25 mouse cellular contexts compared by ENCODE assay signal in genomic region chr10:3722339-3722738, GRCm38 (mm10). TPM values are rescaled to one million over a fixed set of nuclear protein-coding genes. Genes with fewer than 3 reads are reported as not detected.
DNase-seq lines count a peak whose midpoint lies in the region; ATAC-seq and TF ChIP-seq lines count a peak whose summit lies in the region.
"Had no signal": no experiment of that assay in that cellular context is flagged by ENCODE, and none has a peak within 500 bp of the region (broad histone marks: within the 10 kb centered on the region; RNA-seq: fewer than 3 reads in every experiment).

No protein-coding gene starts in this region.

- no peak overlapping the region for H3K4me2 ChIP-seq in forebrain, postnatal 0 days (ENCODE audit: low read depth)
- H3K4me2 ChIP-seq in midbrain, embryonic 11.5 days = no peak overlapping the region
- no peak overlapping the region for H3K4me2 ChIP-seq in midbrain, embryonic 13.5 days (replicated peaks)
- no peak overlapping the region for H3K4me2 ChIP-seq in hindbrain, embryonic 14.5 days (replicated peaks)
- no peak overlapping the region for H3K4me2 ChIP-seq in midbrain, embryonic 16.5 days (ENCODE audit: low read length)
- H3K4me2 ChIP-seq: embryonic facial prominence, embryonic 15.5 days; heart, embryonic 13.5 days; kidney, embryonic 15.5 days; limb, embryonic 13.5 days; liver, embryonic 12.5 days; neural tube, embryonic 13.5 days had no signal

- no peak for TF ChIP-seq CTCF in forebrain, postnatal 0 days (IDR thresholded peaks at IDR 0.05; ENCODE audit: low read depth)

- 34% methylated on average over 2 of the region's 2 CpGs for WGBS in forebrain, embryonic 10.5 days
- 11% methylated on average over 2 of the region's 2 CpGs for WGBS in forebrain, postnatal 0 days
- WGBS in midbrain, embryonic 11.5 days = 23% methylated on average over 2 of the region's 2 CpGs
- 15% methylated on average over 2 of the region's 2 CpGs for WGBS in midbrain, embryonic 13.5 days
- WGBS in hindbrain, embryonic 14.5 days = 12% methylated on average over 2 of the region's 2 CpGs
- 8% methylated on average over 2 of the region's 2 CpGs for WGBS in midbrain, embryonic 16.5 days

- H3K4me3 ChIP-seq in forebrain, embryonic 10.5 days = no peak overlapping the region
- no peak overlapping the region for H3K4me3 ChIP-seq in forebrain, postnatal 0 days (ENCODE audit: low read depth, low read length)
- no peak overlapping the region for H3K4me3 ChIP-seq in midbrain, embryonic 11.5 days (ENCODE audit: low read depth, low read length)
- H3K4me3 ChIP-seq in midbrain, embryonic 13.5 days (replicated peaks) = no peak overlapping the region
- H3K4me3 ChIP-seq in hindbrain, embryonic 14.5 days (replicated peaks; ENCODE audit: low read length) = no peak overlapping the region
- no peak overlapping the region for H3K4me3 ChIP-seq in midbrain, embryonic 16.5 days (ENCODE audit: low read depth, low read length)
- H3K4me3 ChIP-seq: embryonic facial prominence, embryonic 15.5 days; heart, adult 2 months; heart, embryonic 13.5 days; kidney, embryonic 15.5 days; limb, embryonic 13.5 days; liver, embryonic 12.5 days; neural tube, embryonic 13.5 days had no signal

- no peaks in the 10 kb centered on the region for H3K9me3 ChIP-seq in forebrain, embryonic 10.5 days
- no peaks in the 10 kb centered on the region for H3K9me3 ChIP-seq in forebrain, postnatal 0 days (ENCODE audit: low read length)
- H3K9me3 ChIP-seq in midbrain, embryonic 11.5 days (ENCODE audit: control insufficient read depth, low read length) = no peaks in the 10 kb centered on the region
- H3K9me3 ChIP-seq in midbrain, embryonic 13.5 days = no peaks in the 10 kb centered on the region
- H3K9me3 ChIP-seq in hindbrain, embryonic 14.5 days (ENCODE audit: control insufficient read depth, low read length) = no peaks in the 10 kb centered on the region
- no peaks in the 10 kb centered on the region for H3K9me3 ChIP-seq in midbrain, embryonic 16.5 days (replicated peaks; ENCODE audit: control insufficient read depth, low read length, poor library complexity, severe bottlenecking)
- H3K9me3 ChIP-seq: embryonic facial prominence, embryonic 15.5 days; heart, embryonic 13.5 days; kidney, embryonic 15.5 days; limb, embryonic 13.5 days; liver, embryonic 12.5 days; neural tube, embryonic 13.5 days had no signal

- H3K27me3 ChIP-seq in forebrain, embryonic 10.5 days (ENCODE audit: poor library complexity, severe bottlenecking) = no peaks in the 10 kb centered on the region
- no peaks in the 10 kb centered on the region for H3K27me3 ChIP-seq in forebrain, postnatal 0 days (ENCODE audit: insufficient read depth, low read length)
- H3K27me3 ChIP-seq in midbrain, embryonic 11.5 days (ENCODE audit: control insufficient read depth, insufficient read depth, low read length) = no peaks in the 10 kb centered on the region
- H3K27me3 ChIP-seq in midbrain, embryonic 13.5 days = no peaks in the 10 kb centered on the region
- H3K27me3 ChIP-seq in hindbrain, embryonic 14.5 days (ENCODE audit: control insufficient read depth, insufficient read depth, low read length) = no peaks in the 10 kb centered on the region
- H3K27me3 ChIP-seq in midbrain, embryonic 16.5 days (ENCODE audit: control insufficient read depth, insufficient read depth, low read depth, low read length) = no peaks in the 10 kb centered on the region
- H3K27me3 ChIP-seq: embryonic facial prominence, embryonic 15.5 days; heart, embryonic 13.5 days; kidney, embryonic 15.5 days; limb, embryonic 13.5 days; liver, embryonic 12.5 days; neural tube, embryonic 13.5 days had no signal

- peak overlapping the region; percentile 48 for H3K27ac ChIP-seq in forebrain, embryonic 10.5 days
- no peak overlapping the region for H3K27ac ChIP-seq in forebrain, postnatal 0 days (ENCODE audit: low read depth, low read length)
- H3K27ac ChIP-seq in midbrain, embryonic 11.5 days (ENCODE audit: low read depth, low read length) = no peak overlapping the region
- no peak overlapping the region for H3K27ac ChIP-seq in midbrain, embryonic 13.5 days
- no peak overlapping the region for H3K27ac ChIP-seq in hindbrain, embryonic 14.5 days
- H3K27ac ChIP-seq in midbrain, embryonic 16.5 days (ENCODE audit: low read length) = peak overlapping the region; percentile 17; the same call in 1 of the 2 replicates
- H3K27ac ChIP-seq: embryonic facial prominence, embryonic 15.5 days; heart, adult 2 months; heart, embryonic 13.5 days; kidney, embryonic 15.5 days; limb, embryonic 13.5 days; liver, embryonic 12.5 days; neural tube, embryonic 13.5 days had no signal

- no peaks in the 10 kb centered on the region for H3K36me3 ChIP-seq in forebrain, embryonic 10.5 days (replicated peaks)
- no peaks in the 10 kb centered on the region for H3K36me3 ChIP-seq in forebrain, postnatal 0 days (ENCODE audit: insufficient read depth)
- H3K36me3 ChIP-seq in midbrain, embryonic 11.5 days (ENCODE audit: control insufficient read depth, insufficient read depth, low read length) = no peaks in the 10 kb centered on the region
- no peaks in the 10 kb centered on the region for H3K36me3 ChIP-seq in midbrain, embryonic 13.5 days
- H3K36me3 ChIP-seq in hindbrain, embryonic 14.5 days (replicated peaks; ENCODE audit: control insufficient read depth, insufficient read depth) = no peaks in the 10 kb centered on the region
- no peaks in the 10 kb centered on the region for H3K36me3 ChIP-seq in midbrain, embryonic 16.5 days (ENCODE audit: control insufficient read depth, insufficient read depth, low read length)
- H3K36me3 ChIP-seq: embryonic facial prominence, embryonic 15.5 days; heart, embryonic 13.5 days; kidney, embryonic 15.5 days; limb, embryonic 13.5 days; liver, embryonic 12.5 days; neural tube, embryonic 13.5 days had no signal

- DNase-seq in forebrain, embryonic 10.5 days (ENCODE audit: extremely low spot score, low spot score) = no peak
- DNase-seq in forebrain, postnatal 0 days = no peak
- peak; percentile 85 for DNase-seq in midbrain, embryonic 11.5 days (ENCODE audit: low spot score, missing footprints)
- no peak for DNase-seq in hindbrain, embryonic 14.5 days (ENCODE audit: low spot score)
- no peak for DNase-seq in adrenal gland, adult 8-10 months
- no peak for DNase-seq in gastrocnemius, postnatal 36 days
- DNase-seq: adrenal gland, postnatal 36 days; cerebellum, adult 11 months; cerebellum, adult 9-11 months; gastrocnemius, postnatal 25 days; heart, adult 2 months; heart, postnatal 14 days; kidney, postnatal 36 days; lung, adult 18-20 months; lung, postnatal 10 days; thymus, adult 18-20 months had no signal

- no peak overlapping the region for H3K9ac ChIP-seq in forebrain, postnatal 0 days
- H3K9ac ChIP-seq in midbrain, embryonic 11.5 days (ENCODE audit: low read length) = no peak overlapping the region
- H3K9ac ChIP-seq in midbrain, embryonic 13.5 days (replicated peaks) = no peak overlapping the region
- no peak overlapping the region for H3K9ac ChIP-seq in hindbrain, embryonic 14.5 days
- no peak overlapping the region for H3K9ac ChIP-seq in midbrain, embryonic 16.5 days (ENCODE audit: low read depth, low read length)
- H3K9ac ChIP-seq: embryonic facial prominence, embryonic 15.5 days; heart, embryonic 13.5 days; kidney, embryonic 15.5 days; limb, embryonic 13.5 days; liver, embryonic 12.5 days; neural tube, embryonic 13.5 days had no signal

- H3K4me1 ChIP-seq in forebrain, embryonic 10.5 days = peaks cover 42% of the 10 kb centered on the region
- H3K4me1 ChIP-seq in forebrain, postnatal 0 days (ENCODE audit: insufficient read depth) = no peaks in the 10 kb centered on the region
- peaks cover 8% of the 10 kb centered on the region for H3K4me1 ChIP-seq in midbrain, embryonic 11.5 days (ENCODE audit: control insufficient read depth, insufficient read depth, low read length)
- peaks cover 11% of the 10 kb centered on the region for H3K4me1 ChIP-seq in midbrain, embryonic 13.5 days (replicated peaks)
- no peaks in the 10 kb centered on the region for H3K4me1 ChIP-seq in hindbrain, embryonic 14.5 days (replicated peaks; ENCODE audit: control insufficient read depth, insufficient read depth, low read length)
- H3K4me1 ChIP-seq in midbrain, embryonic 16.5 days (ENCODE audit: control insufficient read depth, insufficient read depth, low read length) = peaks cover 5% of the 10 kb centered on the region; the same call in 1 of the 2 replicates
- H3K4me1 ChIP-seq: embryonic facial prominence, embryonic 15.5 days; liver, embryonic 12.5 days had no signal

- no peak for ATAC-seq in forebrain, postnatal 0 days
- peak; percentile 67 for ATAC-seq in midbrain, embryonic 11.5 days (ENCODE audit: low FRiP score)
- no peak for ATAC-seq in midbrain, embryonic 13.5 days
- ATAC-seq in hindbrain, embryonic 14.5 days (ENCODE audit: low FRiP score) = peak; percentile 14; the same call in 1 of the 2 replicates
- peak; percentile 72; the same call in 1 of the 2 replicates for ATAC-seq in midbrain, embryonic 16.5 days
- ATAC-seq: intestine, postnatal 0 days; liver, embryonic 12.5 days had no signal

- intact Hi-C loops in gastrocnemius, postnatal 36 days (cut with DNase I) = no loop called here

RNA-seq across cellular contexts. Expression of gene Plekhg1, which starts 17.8 kb away (rescaled TPM):
- 12.0 and 12.9 TPM in 2 replicates for polyA plus RNA-seq in forebrain, embryonic 10.5 days (2016; fragmentation: Nextera tagmentation; extraction: Ambion mirVana)
- total RNA-seq in forebrain, postnatal 0 days (2014; rRNA removed) = 6.3 and 10.7 TPM in 2 replicates
- polyA plus RNA-seq in forebrain, postnatal 0 days (2015; fragmentation: Nextera tagmentation; extraction: Ambion mirVana) = 2.0 and 4.3 TPM in 2 replicates
- polyA plus RNA-seq in midbrain, embryonic 11.5 days (2014; fragmentation: Nextera tagmentation; extraction: Ambion mirVana) = 16.4 and 16.8 TPM in 2 replicates
- 9.1 and 11.8 TPM in 2 replicates for polyA plus RNA-seq in midbrain, embryonic 13.5 days (2015; fragmentation: Nextera tagmentation; extraction: Ambion mirVana)
- 9.1 and 10.3 TPM in 2 replicates for polyA plus RNA-seq in hindbrain, embryonic 14.5 days (2014; fragmentation: Nextera tagmentation; extraction: Ambion mirVana)
- polyA plus RNA-seq in midbrain, embryonic 16.5 days (2015; fragmentation: Nextera tagmentation; extraction: Ambion mirVana) = 7.8 and 8.1 TPM in 2 replicates
- 1 to 10 TPM; 4.0 to 8.7 (median 6.7) TPM for total RNA-seq in adrenal gland, adult 8-10 months (2022)
- 1 to 10 TPM; 2.2 to 4.4 TPM for total RNA-seq in gastrocnemius, postnatal 36 days (2021)

Comparison
In these comparisons a context has a peak if more than half of its experiments do, and no peak if none do; other contexts are left out.
1. H3K27ac ChIP-seq: peak in forebrain, embryonic 10.5 days (single experiment) and midbrain, embryonic 16.5 days (single experiment); none in forebrain, postnatal 0 days (single experiment), midbrain, embryonic 11.5 days (single experiment), midbrain, embryonic 13.5 days (single experiment) and hindbrain, embryonic 14.5 days (single experiment).
2. ATAC-seq: peak in midbrain, embryonic 11.5 days (single experiment), hindbrain, embryonic 14.5 days (single experiment) and midbrain, embryonic 16.5 days (single experiment); none in forebrain, postnatal 0 days (single experiment) and midbrain, embryonic 13.5 days (single experiment).